Mouse (Mus musculus): ENCODE measurements at regions not wholly inside any gene's neighbourhood (a gene's known extent, or its start where the extent isn't known, plus 50 kb on each side); places are given as distances from the start of the nearest gene placed in this dataset.

DNA sequence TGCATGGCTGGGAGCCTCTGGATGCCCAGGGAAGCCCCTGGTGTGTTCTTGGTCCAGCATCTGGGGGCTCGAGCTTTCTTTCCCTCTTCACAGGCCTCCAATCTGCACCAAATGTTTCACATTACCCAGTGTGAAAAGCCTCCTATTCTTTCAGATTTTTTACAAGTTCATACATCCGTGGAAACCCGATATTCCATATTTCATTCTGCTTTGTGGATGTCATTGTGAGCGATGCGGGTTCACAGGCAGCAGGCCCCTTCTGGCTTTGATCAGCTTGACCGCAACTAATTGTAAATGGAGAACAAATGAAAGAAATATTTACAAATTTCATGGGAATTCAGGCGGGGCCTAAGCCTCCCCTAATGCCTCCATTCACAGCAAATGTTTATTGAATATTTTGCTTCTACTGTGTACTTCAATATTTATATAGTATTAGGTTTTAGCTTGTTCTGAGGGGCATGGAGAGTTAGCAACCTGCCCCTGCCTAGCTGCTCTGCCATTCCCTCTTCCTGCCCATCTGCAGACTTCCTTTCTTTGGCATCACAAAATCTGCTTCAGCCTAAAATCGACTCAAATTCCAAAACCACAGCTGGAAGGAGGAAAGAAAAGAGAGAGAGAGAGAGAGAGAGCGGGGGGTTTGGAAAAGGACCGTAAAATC lies 251.6 kb downstream of the Dmrt2 start:
- WGBS: 42% methylated on average over 10 of the region's 10 CpGs
- H3K36me3 ChIP-seq: no peaks in the 10 kb centered on the region
- H3K27me3 ChIP-seq (ENCODE audit: low read depth, poor library complexity, severe bottlenecking): no peaks in the 10 kb centered on the region
- peaks cover 46% of the 10 kb centered on the region for H3K4me1 ChIP-seq
- H3K9me3 ChIP-seq (replicated peaks): no peaks in the 10 kb centered on the region
- H3K4me3 ChIP-seq: no peak overlapping the region
- peak; percentile 36 for DNase-seq (ENCODE audit: low spot score)
- peak overlapping the region; percentile 56; the same call in 1 of the 2 replicates for H3K27ac ChIP-seq

DNA sequence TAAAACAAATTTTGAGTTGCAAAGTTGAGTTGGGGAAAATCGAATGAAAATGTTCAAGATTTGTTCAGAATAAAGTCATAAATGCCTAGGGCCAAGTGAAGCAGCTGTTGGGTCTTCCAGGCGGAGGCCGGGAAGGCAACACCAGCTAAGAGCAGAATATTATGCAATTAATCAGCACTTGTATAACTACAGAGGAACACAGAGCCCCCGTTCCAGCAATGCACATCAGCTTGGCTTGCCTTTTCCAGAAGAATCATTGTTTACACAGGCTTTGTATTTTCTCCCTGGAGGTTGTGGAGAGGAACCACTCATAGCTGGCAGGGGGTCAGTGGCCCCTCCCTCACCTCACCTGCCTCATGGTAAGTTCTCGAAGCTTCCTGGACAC lies 252.2 kb downstream of the Dmrt2 start:
- Histone ChIP-seq H3K4me1 (peaks cover 46% of the 10 kb centered on the region), H3K9me3 (replicated peaks) (no peaks in the 10 kb centered on the region), H3K4me3 (no peak overlapping the region), H3K36me3 (no peaks in the 10 kb centered on the region), H3K27me3 (ENCODE audit: low read depth, poor library complexity, severe bottlenecking) (no peaks in the 10 kb centered on the region), H3K27ac (peak overlapping the region; percentile 56; the same call in 1 of the 2 replicates)
- DNase-seq (ENCODE audit: low spot score): no peak
- 51% methylated on average over 5 of the region's 5 CpGs for WGBS

- H3K27me3 ChIP-seq (ENCODE audit: low read depth, poor library complexity, severe bottlenecking): no peaks in the 10 kb centered on the region
- DNase-seq (ENCODE audit: low spot score): no peak
- H3K9me3 ChIP-seq (replicated peaks): no peaks in the 10 kb centered on the region
- H3K4me1 ChIP-seq: peaks cover 41% of the 10 kb centered on the region
- WGBS: 40% methylated on average over 9 of the region's 9 CpGs
- H3K36me3 ChIP-seq: no peaks in the 10 kb centered on the region
- H3K4me3 ChIP-seq: no peak overlapping the region
- no peak overlapping the region for H3K27ac ChIP-seq
These were observed 255.0 kb downstream of the Dmrt2 start for GRCm38 (mm10) chr19:25927220-25927619.

DNA sequence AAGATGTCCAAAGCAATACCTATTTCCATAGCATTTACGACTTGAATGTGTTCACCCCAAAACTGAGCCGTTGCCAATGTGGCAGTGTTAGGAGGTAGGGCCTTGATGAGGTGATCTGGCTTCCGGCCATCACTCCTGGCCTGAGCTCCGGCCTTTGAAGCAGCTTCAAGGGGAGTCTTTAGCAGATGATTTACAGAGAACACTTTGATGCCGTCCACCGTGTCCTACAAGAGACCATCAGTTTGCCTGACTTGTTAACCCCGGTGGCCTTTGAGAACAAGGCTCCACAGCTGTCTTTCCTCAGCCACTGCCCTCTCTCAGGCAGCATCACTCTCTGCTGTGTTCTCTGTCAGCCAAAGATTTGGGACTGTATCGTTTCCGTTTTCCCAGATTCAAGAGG lies 265.1 kb downstream of the Dmrt2 start:
- no peak overlapping the region for H3K4me3 ChIP-seq
- H3K36me3 ChIP-seq: no peaks in the 10 kb centered on the region
- H3K27ac ChIP-seq: no peak overlapping the region
- H3K4me1 ChIP-seq: peaks cover 4% of the 10 kb centered on the region; the same call in 1 of the 2 replicates
- DNase-seq (ENCODE audit: low spot score): peak; percentile 30
- no peaks in the 10 kb centered on the region for H3K27me3 ChIP-seq (ENCODE audit: low read depth, poor library complexity, severe bottlenecking)
- WGBS: 13% methylated on average over 9 of the region's 9 CpGs
- H3K9me3 ChIP-seq (replicated peaks): no peaks in the 10 kb centered on the region

DNA sequence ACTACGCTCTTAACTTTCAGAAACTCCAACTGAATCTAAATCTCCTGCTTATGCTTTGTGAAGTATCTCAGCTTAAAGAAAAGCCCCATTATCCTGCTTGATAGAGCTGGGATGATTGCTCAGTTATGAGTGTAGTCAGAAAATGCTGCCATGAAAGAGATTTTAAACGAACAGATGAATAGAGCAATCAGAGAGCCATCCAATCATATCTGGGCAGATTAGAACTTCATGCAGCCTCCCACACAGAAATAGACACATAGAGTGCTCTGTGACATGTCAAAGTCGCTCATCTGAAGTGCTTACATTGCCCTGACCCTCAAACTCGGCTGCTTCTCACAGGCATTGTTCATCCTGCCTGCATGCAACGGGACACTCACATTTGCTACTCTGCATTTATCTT lies 299.0 kb downstream of the Dmrt2 start:
- Histone ChIP-seq H3K4me1 (peaks cover 9% of the 10 kb centered on the region), H3K4me3 (no peak overlapping the region), H3K36me3 (no peaks in the 10 kb centered on the region), H3K27ac (no peak overlapping the region), H3K9me3 (replicated peaks) (no peaks in the 10 kb centered on the region), H3K27me3 (ENCODE audit: low read depth, poor library complexity, severe bottlenecking) (no peaks in the 10 kb centered on the region)
- no peak for DNase-seq (ENCODE audit: low spot score)
- WGBS: 68% methylated on average over 5 of the region's 5 CpGs

DNA sequence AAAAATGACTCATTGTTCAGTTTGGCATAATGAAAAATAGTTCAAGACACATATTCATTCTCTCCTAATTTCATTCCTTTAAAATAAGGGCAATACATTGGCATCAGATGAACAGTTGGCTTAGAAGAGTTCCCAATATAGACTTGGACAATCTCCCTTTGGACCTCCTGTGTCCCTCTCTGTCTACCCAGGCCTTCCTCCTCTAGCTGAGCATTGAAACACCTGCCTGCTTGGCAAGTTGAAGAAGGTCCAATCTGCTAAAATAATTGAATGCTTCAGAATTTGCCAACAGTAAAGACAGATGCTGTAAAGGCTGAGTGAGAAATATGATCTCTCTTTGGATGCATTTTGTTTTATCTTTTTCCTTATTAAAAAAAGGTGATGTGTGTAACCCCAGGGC lies 303.0 kb downstream of the Dmrt2 start:
- Histone ChIP-seq H3K4me3 (no peak overlapping the region), H3K27ac (no peak overlapping the region), H3K27me3 (ENCODE audit: low read depth, poor library complexity, severe bottlenecking) (no peaks in the 10 kb centered on the region), H3K36me3 (no peaks in the 10 kb centered on the region), H3K4me1 (peaks cover 9% of the 10 kb centered on the region), H3K9me3 (replicated peaks) (no peaks in the 10 kb centered on the region)
- DNase-seq (ENCODE audit: low spot score): no peak

GRCm38 (mm10) chr19:25980308-25980707 lies 308.1 kb downstream of the Dmrt2 start:
- no peak overlapping the region for H3K27ac ChIP-seq
- H3K4me3 ChIP-seq: no peak overlapping the region
- no peaks in the 10 kb centered on the region for H3K27me3 ChIP-seq (ENCODE audit: low read depth, poor library complexity, severe bottlenecking)
- DNase-seq (ENCODE audit: low spot score): no peak
- no peaks in the 10 kb centered on the region for H3K36me3 ChIP-seq
- H3K4me1 ChIP-seq: no peaks in the 10 kb centered on the region
- H3K9me3 ChIP-seq (replicated peaks): no peaks in the 10 kb centered on the region
- 79% methylated on average over 4 of the region's 4 CpGs for whole genome bisulfite sequencing

DNA sequence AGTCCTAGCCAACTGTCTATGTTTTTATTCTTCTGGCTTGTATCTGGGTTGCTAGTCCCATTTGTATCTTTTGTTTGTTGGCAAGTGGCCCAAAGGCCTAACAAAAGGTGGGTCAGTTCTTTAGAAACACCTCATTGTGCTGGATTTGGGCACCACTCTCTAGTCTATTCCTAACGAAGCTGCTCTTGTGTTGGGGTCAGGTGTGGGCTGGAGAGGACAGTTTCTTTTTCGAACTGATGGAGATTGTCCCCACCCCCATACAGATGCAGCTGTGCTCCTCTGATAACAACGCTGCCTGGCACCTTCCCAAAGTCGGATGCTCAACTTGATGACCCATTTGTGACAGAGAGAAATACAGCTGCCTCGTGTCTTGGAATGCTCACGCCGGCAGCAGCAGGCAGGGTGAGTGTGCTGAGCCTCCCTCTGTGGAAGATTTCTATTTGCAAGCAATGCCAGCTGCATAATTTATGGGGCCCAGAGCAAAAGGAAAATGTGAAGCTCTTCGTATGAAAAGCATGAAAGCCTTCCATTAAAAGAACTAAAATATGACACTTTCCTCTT lies 342.5 kb downstream of the Dmrt2 start:
- WGBS: 58% methylated on average over 8 of the region's 8 CpGs
- no peak for DNase-seq (ENCODE audit: low spot score)
- H3K4me3 ChIP-seq: no peak overlapping the region
- no peaks in the 10 kb centered on the region for H3K36me3 ChIP-seq
- H3K9me3 ChIP-seq (replicated peaks): no peaks in the 10 kb centered on the region
- H3K4me1 ChIP-seq: no peaks in the 10 kb centered on the region
- no peaks in the 10 kb centered on the region for H3K27me3 ChIP-seq (ENCODE audit: low read depth, poor library complexity, severe bottlenecking)
- no peak overlapping the region for H3K27ac ChIP-seq

DNA sequence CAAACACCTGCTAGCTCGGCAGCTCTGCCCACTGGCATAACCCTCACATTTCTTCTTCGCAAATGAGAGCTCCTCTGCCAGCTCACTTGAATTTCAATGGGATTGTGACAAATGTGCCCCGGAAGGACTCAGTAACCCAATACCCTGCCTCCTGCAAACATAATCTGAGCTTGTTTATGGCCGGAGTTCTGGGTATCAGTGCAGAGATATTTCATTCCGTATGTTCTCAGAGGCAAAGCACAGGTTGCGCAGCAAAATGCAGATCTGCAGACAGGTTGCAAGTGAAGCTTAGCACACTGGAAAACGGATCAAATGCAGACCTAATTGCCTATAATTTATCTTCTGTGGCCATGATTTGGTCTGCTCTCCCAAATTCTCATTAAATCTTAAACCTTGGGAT lies 348.9 kb downstream of the Dmrt2 start:
- H3K9me3 ChIP-seq (replicated peaks): no peaks in the 10 kb centered on the region
- no peak for DNase-seq (ENCODE audit: low spot score)
- WGBS: 63% methylated on average over 7 of the region's 7 CpGs
- H3K27ac ChIP-seq: no peak overlapping the region
- no peaks in the 10 kb centered on the region for H3K27me3 ChIP-seq (ENCODE audit: low read depth, poor library complexity, severe bottlenecking)
- H3K4me1 ChIP-seq: peaks cover 4% of the 10 kb centered on the region; the same call in 1 of the 2 replicates
- no peaks in the 10 kb centered on the region for H3K36me3 ChIP-seq
- H3K4me3 ChIP-seq: no peak overlapping the region

DNA sequence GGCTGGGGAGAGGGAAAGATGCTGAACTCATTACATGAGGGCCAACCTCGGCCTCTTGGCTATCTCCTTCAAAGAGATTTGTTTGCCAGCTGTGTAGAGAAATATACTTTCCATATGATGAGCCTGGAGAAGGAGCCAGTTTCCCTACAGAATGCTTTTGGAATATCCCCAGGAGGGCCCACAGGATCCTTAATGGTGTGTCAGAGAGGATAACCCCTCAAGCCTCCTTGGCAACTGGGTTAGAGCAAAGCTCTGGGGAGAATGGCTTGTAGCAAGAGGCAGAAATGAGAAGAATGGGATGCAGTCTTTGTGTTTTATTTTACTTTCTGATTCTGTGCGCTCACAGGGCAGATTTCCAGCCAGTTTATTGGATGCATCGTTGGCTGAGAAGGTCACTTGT lies 353.9 kb downstream of the Dmrt2 start:
- no peak for DNase-seq (ENCODE audit: low spot score)
- 87% methylated on average over 3 of the region's 3 CpGs for WGBS
- no peak overlapping the region for H3K27ac ChIP-seq

DNA sequence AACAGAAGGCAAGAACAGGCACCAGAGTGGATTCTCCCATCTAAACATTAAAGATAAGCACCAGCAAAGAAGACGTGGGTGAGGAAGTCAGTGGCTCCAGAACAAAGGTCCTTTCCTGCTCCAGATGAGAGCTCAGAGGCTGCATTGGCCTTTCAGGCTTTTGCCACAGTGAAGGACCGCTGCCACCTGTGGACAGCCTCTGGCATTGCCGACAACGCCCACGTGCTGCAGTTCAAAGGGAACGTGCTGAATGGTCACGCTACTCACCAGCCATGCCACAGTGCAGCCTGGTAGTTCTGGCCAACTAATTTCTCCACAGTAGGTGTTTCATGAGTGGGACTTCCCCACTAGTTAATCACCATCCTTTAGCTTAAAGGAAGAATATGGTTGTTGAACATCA lies 365.1 kb downstream of the Dmrt2 start:
- Histone ChIP-seq H3K27me3 (ENCODE audit: low read depth, poor library complexity, severe bottlenecking) (no peaks in the 10 kb centered on the region), H3K4me3 (no peak overlapping the region), H3K4me1 (peaks cover 6% of the 10 kb centered on the region; the same call in 1 of the 2 replicates), H3K27ac (no peak overlapping the region; the same call in 1 of the 2 replicates), H3K36me3 (no peaks in the 10 kb centered on the region), H3K9me3 (replicated peaks) (no peaks in the 10 kb centered on the region)
- DNase-seq (ENCODE audit: low spot score): peak; percentile 77
- 14% methylated on average over 7 of the region's 7 CpGs for WGBS

More for the DNA sequence above, 353.9 kb downstream of the Dmrt2 start:
- Histone ChIP-seq H3K9me3 (replicated peaks) (no peaks in the 10 kb centered on the region), H3K36me3 (no peaks in the 10 kb centered on the region), H3K4me3 (no peak overlapping the region), H3K4me1 (peaks cover 1% of the 10 kb centered on the region; the same call in 1 of the 2 replicates), H3K27me3 (ENCODE audit: low read depth, poor library complexity, severe bottlenecking) (no peaks in the 10 kb centered on the region)

- DNase-seq (ENCODE audit: low spot score): no peak
- Histone ChIP-seq H3K27ac (no peak overlapping the region), H3K4me1 (peaks cover 7% of the 10 kb centered on the region; the same call in 1 of the 2 replicates), H3K4me3 (no peak overlapping the region), H3K9me3 (replicated peaks) (no peaks in the 10 kb centered on the region), H3K27me3 (ENCODE audit: low read depth, poor library complexity, severe bottlenecking) (no peaks in the 10 kb centered on the region), H3K36me3 (no peaks in the 10 kb centered on the region)
- 55% methylated on average over 9 of the region's 9 CpGs for WGBS
These were observed 379.4 kb downstream of the Dmrt2 start for GRCm38 (mm10) chr19:26051478-26052215.

GRCm38 (mm10) chr19:26059668-26060067 lies 387.5 kb downstream of the Dmrt2 start:
- no peaks in the 10 kb centered on the region for H3K9me3 ChIP-seq (replicated peaks)
- no peak for DNase-seq (ENCODE audit: low spot score)
- H3K27ac ChIP-seq: no peak overlapping the region
- 88% methylated on average over 2 of the region's 2 CpGs for WGBS
- H3K4me3 ChIP-seq: no peak overlapping the region
- no peaks in the 10 kb centered on the region for H3K36me3 ChIP-seq
- 0 out of 2 replicates have a peak, but pooled peaks cover 3% of the 10 kb centered on the region for H3K4me1 ChIP-seq
- H3K27me3 ChIP-seq (ENCODE audit: low read depth, poor library complexity, severe bottlenecking): no peaks in the 10 kb centered on the region

Data from limb, embryonic 10.5 days (tissue).